Mouse (Mus musculus) gonadal fat pad, adult 2 months (tissue): ENCODE results near the gene Syce3. TPM values are rescaled to one million over a fixed set of nuclear protein-coding genes. Genes with fewer than 3 reads are reported as not detected.

Experiments used
- DNase-seq: peaks from one replicate; pipeline ENCODE4 v3.0.0-alpha.2; 2012; ENCODE audit warnings: low read depth
- polyA plus RNA-seq: library from polyadenylated mRNA; depleted of rRNA; stranded (reverse); fragments of >200 nt; gene quantifications from 2 replicates; pipeline ENCODE4 v1.2.3, GENCODE M21; 2012

Gene Syce3
- polyA plus RNA-seq, 1 experiment: not detected

DNA sequence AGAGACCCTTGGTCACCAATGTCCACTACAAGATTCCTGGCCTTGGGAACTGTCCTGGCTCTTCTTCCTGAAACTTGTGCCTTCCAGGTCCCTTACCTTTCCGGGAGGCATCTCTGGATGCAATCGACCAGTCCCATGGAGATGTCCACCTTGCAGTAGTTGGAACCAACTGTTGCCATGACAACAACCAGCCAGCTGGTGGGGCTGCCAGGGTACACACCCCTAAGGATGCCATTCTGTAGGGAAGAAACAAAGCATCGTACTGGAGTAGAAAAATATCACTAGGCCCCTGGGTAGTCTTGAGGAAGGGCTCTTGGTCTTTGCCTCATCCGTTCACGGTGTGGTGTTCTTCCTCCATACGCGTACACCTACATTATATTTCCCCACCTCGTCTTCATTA lies 14.3 kb upstream of the Syce3 start:
- DNase-seq: no peak

DNA sequence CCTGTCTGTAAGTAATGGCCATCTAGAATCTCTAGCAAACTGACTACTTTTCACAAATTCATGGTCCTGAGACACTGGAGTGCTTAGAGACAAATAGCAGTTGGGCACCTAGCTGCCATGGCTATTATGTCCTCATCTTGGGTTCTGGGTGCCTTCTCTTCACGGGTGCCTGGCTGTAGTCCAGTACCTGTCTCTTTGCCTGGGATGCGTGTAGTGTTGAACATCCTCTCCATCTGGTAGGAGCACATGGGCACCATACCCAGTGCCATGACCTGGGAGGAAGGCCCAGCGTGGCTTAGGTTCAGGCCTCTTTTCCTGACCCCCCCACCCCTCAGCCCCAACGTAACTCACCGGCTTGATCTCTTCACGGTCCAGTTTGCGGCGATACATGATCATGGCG lies 11.6 kb upstream of the Syce3 start:
- no peak for DNase-seq

DNA sequence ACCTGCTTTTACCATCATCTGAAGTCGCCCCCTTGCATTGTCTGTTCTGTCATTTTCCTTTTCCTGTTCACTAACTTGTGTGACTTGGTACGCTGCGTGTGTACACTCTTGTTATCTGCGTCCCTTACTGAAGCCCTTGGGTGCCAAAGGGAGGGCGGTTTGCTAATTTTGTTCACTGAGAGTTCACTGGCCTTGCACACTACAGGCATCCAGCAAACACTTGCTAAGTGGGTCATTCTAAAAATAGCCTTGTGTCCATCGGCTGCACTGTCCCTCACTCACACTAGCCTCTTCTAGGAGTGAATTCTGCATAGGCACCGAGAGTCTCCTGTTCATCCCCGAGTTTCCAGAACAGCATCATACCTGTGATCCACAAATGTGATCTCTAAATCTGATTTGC lies 5.0 kb upstream of the Syce3 start:
- no peak for DNase-seq

DNA sequence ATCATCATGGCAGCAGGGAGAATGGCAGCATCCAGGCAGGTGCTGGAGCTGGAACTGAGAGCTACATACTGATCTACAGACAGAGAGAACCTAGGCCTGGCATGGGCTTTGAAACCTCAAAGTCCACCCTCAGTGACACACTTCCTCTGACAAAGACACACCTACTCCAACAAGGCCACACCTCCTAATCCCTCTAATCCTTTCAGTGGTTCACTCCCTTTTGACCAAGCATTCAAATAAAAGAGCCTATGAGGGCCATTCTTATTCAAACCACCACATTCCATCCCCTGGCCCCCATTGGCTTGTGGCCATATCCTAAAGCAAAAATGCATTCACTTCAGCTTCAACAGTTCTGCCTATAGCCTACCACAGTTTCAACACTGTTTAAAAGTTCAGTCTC lies 3.6 kb downstream of the Syce3 start:
- no peak for DNase-seq

DNA sequence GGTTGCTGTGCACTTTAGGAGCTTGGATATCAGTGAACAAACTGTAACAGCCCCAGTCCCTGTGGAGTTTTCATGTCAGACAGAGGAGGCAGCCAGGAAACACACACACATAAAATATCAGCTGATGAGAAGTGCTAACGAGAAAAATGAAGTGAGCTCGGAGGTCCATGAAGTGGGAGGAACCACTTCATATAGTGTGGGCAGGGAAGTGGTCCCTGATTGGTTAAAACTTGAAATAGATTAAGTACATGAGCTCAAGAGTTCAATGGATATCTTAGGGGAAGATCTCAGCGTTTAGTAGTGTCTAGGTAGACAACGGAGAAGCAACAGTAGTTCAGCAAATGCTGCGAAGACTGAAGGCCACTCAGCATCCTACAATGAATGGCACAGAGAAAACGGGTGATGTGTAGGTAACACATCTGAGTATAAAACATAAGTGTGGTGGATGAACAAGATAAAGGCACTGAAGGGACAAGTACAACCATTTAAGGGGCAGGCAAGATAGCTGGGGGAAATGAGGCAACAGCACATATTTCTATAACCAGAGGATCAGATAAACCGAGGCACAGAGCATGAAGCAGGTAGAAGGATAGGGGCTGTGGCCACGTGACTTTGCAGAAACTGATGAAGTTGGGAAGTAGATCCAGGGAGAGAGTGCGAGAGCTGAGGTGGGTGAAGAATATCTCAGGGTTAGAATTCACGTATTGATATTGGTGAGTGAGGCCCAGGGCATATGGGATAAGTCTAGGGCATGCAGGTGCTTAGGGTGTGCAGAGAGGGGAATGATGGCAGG lies 5.3 kb downstream of the Syce3 start:
- no peak for DNase-seq

DNA sequence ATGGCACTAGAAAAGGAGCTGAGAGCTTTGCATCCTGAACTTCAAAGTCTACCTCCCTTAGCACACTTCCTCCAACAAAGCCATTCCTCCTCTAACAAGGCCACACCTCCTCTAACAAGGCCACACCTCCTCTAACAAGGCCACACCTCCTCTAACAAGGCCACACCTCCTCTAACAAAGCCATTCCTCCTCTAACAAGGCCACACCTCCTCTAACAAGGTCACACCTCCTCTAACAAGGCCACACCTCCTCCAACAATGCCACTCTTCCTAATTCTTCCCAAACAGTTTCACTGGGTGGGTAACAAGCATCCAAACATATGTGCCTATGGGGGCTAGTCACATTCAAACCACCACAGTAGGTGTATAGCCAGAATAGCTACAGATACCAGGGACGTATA lies 7.8 kb downstream of the Syce3 start:
- no peak for DNase-seq

DNA sequence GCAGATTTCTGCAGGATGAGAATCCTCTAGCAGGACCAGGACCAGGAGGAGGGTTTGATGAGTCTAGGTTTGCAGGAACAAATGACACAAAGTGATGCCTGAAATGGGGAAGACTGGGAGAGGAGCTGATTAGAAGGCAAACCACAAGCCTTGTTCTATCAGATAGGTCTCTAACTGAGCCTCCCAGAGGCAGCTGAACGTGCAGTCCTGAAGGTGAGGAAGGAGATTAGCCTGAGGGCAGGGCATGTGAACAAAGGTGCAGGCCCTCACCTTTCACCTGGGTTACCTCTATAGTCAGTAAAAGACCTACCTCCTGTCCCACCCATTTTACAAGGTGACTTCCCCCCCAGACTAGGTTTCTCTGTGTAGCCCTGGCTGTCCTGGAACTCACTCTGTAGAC lies 10.6 kb downstream of the Syce3 start:
- no peak for DNase-seq

DNA sequence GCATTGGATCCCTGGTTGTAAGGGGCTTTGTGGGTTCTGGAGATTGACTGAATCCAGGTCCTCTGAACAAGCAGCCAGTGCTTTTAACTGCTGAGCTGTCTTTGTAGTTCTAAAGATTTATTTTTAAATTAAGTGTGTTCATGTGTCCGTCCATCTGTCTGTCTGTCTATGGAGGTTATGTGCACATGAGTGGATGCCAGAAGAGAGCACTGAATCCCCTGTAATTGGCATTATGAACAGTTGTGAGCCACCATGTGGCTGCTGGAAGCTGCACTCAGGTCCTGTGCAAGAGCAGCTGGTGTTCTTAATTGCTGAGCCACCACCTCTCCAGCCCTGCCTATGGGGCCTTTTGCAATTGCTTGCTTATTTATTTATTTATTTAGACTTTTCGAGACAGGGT lies 12.2 kb downstream of the Syce3 start:
- no peak for DNase-seq

DNA sequence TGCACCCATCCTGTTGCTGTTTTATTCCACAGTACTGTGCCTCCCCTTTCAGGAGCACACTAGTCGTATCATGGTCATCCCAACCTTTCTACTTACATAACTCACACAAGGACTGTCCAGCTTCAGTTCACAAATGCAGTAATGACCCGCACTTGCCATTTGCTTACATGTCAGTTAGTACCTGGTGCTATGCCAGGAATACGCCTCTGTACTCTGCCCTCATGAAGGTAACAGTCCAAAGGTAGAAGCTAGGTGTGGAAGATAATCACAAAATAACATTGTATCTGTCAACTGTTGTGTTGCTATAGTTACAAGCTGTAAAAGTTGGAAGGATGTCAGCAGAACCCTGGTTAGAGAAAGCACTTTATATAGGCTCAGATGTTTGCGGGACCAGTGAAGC lies 13.4 kb downstream of the Syce3 start:
- no peak for DNase-seq

DNA sequence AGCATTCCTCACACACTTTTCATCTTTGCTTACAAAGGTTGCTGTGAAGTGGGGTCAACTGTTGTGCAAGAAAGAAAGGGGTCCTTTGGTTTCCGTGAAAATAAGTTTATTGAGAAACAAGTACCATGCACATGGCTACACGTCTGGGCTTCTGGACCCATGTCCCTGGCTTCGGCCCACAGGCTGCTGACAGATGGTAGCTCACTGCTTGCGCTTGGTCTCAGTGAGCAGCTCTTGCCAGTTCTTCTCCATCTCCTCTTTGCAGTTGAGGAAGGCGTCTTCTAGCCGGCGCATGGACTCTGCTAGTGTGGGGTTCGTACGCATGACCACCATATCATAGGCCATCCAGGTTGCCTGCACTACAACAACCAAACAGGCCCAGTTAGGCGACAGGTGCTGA lies 20.2 kb downstream of the Syce3 start:
- DNase-seq: no peak

DNA sequence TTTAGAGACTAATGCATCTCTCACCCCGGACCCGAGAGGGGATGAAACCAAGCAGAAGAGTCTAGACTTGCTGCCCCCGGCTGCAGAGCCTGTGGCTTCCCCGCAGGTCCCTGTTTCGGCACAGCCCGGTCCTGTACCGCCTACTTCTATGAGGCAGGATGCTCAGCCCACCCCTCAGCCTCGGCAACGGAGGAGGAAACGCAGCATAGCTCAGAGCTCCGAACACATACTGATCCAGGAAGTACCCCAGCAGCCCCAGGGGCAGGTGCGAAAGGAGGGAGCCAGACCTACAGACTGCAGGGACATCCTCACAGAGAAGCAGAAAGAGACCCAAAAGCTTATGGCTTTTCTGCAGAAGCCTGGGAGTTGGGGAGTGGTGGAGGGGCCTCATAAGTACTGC lies 23.2 kb downstream of the Syce3 start:
- no peak for DNase-seq

DNA sequence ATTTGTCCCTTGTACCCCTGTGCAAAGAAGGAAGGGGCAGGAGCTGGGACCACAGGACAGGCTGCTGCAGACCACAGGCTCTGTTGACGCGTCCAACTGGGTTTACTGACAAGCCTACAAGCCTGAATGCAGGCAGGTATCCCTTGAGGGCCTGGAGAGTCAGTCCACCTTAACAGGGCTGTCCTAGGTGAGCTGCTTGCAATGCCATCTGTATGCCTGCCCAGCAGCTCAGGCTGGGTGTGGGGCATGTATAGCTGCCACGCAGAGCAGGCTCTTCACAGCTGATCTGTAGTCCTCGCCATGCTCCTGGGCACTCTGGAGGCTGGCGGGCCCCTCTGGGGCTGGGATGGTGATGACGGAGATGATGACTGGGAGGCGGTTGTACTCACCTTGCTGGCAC lies 25.7 kb downstream of the Syce3 start, which contains the start of gene Klhdc7b:
Klhdc7b (plus strand) TSS at position 301 of the 400 bp plus-strand sequence.
- DNase-seq: no peak

DNA sequence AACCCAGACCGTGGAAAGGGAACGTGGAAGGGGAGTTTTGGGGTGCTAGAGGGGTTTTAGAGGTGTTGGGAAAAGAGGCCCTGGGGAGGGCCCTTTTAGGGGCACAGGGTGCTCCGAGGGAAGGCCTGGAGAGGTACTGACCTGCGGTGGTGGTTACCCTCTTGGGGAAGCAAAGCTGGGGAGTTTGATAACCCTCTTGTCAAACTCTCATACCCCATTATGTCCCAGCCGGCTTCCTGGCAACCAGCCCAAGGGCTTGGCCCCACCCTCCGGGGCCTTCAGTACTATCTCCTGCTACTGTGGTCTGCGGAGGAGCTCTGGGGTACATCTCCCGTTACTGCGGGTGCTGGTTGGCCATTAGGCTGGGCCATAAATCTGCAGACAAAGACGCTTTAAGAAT lies 30.9 kb downstream of the Syce3 start:
- DNase-seq: no peak

DNA sequence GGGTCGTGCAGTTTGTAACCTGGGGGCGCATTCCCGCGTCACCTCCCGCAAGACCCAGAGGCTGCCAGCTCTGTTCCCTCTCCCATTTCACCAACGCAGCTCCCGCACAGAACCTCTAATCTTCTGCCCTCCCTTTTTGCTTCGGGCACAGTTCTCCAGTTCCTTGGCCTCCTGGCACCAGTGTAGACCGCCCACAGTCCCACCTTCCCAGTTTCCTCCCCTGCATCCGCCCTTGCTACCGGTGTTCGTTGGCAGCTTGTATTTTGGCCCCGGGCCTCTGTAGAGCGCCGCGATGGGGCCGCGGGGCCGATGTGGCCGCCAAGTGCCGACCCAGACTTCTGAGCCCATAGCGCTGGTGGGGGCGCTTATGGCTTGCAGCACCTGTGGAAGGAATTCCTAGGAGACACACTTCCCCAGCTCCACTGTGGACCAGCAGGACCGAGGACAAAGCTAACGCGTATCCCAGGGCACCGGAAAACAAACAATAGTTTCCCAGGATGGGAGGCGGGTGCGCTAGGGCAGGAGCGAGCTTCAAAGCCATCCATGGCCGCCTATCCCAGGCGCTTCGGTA lies 31.4 kb downstream of the Syce3 start, which contains the start of gene Odf3b:
Odf3b (minus strand) TSS at position 452 of the 571 bp plus-strand sequence.
- no peak for DNase-seq

DNA sequence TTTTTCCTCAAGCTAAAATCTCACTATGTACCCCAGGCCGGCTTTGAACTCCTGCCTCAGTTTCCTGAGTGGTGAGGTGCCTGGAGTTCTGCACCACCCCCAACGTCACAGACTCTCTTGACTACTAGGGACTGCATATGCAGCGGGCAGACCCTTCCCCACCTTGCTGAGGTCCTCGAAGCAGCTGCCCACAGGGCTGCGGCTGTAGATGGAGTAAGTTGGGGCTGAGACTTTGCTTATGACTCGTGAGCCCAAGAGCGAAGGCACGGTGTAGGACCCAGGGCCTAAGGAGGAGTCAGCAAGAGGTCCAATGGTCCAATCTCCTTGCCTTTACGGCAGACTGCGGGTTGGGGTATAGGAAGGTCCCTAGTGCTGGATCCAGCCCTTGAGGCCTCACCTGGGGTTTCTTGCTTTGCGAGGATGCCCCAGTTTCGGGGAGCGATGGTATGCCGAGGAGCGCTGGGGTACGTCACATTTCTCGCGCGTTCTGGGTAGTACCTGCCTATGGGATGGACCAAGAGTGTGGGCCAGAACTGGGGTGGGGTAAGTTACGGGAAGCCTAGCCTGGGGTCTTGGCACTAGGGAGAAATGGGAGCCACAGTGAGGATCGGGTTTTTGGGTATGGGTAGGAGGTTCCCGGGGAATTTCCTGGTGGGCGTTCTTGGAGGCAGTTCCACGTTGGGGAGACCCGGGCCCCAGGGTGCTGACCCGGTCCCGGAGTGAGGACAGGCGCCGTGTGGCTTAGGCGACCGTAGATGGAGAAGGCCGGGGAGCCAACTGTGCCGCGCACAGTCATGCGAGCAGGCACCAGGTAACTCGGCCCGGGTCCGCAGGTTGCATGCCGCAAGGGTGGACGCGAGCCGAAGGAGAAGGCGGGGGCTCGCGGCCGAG lies 32.1 kb downstream of the Syce3 start:
- no peak for DNase-seq

DNA sequence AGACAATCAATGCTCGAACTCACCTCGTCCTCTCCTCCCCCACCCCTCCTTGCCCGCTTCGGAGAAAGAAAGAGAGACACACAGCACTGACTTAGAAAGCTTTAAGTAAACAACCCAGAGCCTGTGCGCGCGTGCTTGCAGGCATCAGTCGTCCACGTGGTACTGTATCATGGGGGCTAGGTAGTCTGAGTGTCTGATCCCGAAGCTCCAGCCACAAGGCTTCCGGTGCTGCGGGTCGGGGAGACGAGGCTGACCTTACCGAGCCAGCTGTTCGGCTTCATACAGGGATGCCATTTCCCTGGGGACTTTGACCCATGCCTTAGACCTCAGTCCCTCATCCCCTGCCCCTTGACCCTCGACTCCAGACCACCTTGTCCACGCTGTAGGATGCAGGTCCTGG lies 32.9 kb downstream of the Syce3 start:
- DNase-seq: no peak

DNA sequence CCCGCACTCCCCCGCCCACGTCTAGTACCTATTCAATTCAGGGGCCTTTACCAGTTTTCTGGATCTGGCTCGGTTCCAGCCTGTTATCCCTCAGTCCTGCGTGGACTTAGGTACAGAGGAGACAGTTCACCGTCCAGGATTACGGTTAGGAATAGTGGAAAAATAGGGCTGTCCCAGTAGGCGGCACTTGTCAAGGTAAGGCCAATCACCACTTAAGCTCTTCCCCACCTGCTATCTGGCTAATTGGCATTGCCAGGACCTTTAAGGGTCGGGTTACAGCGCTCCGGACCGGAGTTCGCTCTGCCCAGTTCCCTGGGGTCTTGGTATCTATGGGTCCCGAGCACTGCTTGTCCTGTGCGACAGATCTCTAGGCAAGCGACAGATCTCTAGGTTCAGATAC lies 33.3 kb downstream of the Syce3 start, which contains the start of gene Tymp:
Tymp (minus strand) TSS at position 83 of the 400 bp plus-strand sequence.
- DNase-seq: no peak

DNA sequence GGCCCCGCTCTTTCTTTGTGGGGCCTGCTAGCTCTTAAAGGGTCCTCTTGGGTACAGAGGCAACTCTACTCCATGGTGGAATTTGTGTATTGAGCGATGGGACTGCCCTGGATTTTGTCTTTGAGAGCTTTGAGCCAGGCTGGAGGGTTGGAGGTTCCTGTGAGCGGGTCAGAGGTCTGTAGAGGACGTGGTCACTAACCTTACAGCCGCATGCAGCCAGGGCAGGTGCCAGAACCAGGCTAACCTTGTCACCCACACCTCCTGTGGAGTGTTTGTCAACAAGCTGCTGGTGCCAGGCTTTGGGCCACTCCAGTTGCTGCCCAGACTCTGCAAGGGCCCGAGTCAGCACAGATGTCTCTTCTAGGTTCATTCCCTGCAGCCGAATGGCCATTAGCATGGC lies 34.3 kb downstream of the Syce3 start:
- DNase-seq: no peak

DNA sequence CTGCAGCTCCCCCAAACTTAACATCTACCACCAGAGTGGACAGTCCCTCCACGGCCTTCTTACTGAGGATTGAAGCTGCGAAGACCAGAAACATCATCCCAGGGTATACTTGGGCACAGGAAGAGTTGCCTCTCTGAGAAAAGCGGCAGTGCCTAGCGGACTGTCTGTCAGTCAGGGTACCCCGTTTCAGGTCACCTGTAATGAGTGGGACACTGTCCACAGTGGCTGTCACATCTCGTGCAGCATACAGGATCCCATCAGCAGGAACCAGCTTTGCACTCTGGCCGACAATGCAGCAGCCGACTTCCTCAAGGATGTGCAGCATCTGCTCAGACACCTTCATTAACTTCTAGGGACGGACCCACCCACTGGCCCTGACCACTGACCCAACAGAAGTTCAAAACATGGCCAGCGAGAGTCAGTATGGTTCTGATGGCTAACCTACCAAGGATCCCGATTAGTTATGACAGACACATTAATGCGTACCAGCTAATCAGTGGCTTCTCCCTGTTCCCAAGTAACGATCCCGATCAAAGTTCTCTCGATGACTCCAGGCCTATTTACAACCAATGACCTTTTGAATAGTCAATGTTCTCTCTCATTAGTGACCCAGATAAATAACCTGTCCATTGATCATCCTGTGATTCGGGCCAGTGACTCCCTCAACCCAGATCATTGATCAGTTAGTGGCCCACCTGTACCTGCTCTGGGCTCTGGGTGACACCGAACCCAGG lies 35.3 kb downstream of the Syce3 start:
- DNase-seq: no peak

DNA sequence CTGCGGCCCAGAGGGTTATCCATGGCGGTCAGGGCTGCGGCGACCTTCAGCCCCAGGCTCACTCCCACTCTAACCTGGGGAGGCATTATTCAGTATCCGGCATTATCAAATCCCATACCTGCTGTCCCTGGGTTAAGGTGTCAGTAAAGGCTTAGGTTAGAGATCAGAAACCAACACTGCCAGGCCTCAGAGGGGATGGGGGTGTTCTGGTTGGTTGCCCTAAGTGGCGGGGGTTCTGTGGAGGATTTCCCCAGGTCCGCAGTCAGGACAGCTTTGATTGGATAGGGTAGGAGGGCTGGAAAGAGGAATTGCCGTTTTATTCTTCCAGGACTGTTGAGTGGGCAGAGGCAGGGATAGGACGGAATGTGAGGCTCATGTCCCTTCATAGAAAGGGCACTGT lies 36.0 kb downstream of the Syce3 start:
- no peak for DNase-seq

DNA sequence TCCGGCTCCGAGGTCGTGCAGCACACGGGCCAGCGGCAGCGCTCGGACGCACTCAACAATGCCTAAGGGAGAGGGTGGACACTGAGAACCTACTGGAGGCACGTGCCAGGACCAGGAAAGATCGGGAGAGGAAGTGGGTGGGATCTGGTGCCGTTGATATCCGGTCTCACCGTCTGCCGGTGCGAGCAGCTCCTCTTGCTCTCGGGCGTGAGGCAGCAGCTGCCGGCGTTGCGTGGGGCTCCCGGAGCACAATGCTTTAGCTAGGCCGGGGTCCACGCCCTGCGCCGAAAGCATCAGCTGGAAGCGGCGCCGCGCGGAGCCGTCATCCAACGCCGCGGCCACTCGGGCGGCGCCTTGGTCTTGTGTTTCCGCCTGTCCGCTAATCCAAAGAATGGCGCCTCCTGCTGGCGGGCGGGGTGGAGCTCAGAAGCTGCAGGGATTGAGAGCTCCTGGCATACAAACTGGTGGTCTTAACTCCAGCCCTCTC lies 36.5 kb downstream of the Syce3 start, which contains the start of gene Sco2:
Sco2 (minus strand) TSS at position 85 of the 487 bp plus-strand sequence.
- peak; percentile 51 for DNase-seq
